Mouse (Mus musculus) urinary bladder, postnatal 4 days (tissue): Measurements from ENCODE around the gene Whamm.
A peak's percentile ranks its signal among the peaks of the same experiment; 100 is the strongest.

Experiments
- DNase-seq, 2 experiments: peaks; one replicate each; pipeline ENCODE4 v3.0.0; 2021 to 2022; ENCODE audit warnings: low spot score in 2 of 2

Whamm gene

DNA sequence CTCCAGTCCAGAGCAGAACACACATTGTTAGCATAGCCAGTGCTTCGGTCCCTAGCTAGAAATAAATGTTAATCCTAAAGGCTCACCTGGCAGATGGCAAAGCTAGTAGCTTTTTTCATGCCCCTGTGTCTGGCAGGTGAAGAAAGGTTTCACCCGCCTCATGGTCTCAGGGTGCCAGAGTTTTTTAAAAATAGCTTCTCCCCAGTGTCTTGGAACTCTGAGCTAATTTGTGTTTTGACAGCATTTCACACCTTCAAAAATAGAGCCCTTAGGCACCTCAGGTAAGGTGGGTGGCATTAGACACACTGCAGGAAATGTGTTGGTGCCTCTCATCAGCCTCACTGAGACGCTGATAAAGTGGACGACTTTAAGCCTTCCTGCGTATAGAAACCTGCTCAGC is 24.0 kb downstream of the Whamm start:
- DNase-seq = peak in 1 of 2 experiments; percentile 12

DNA sequence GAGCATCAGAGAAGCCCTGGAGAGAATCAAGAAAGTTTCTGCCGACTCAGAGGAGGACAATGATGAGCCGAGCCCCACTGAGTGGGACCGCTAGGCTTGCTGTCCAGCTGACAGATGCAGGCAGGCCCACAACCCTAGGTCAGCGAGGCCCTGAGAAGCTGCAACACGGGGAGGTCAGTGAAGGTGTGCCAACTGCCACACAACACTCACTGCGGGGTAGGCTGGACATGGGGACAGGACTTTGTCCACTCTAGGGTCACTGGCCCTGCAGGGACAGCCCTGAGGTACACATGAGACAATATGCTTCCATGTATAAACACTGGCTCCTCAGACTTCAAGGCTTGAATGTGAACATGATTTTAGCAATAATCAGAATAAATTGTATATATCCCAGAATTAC is 25.0 kb downstream of the Whamm start:
- DNase-seq = peak in 1 of 2 experiments; percentile 52

DNA sequence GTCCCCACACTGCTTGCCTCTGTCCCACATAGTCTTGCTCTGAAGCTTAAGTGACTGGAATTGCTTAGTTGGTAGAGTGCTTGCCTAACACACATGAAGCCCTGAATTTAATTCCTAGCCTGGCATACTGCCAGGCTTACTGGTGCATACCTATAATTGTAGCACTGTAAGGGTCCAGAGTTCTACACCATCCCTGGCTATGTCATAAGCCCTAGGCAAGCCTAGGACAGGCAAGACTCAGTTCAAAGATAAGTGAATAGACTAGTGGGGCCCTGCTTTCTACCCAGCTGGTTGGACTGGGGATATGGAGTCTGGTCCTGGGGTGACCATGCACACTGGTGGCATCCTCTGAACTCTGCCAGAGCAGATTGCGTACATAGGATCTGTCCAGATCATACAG is 26.6 kb downstream of the Whamm start:
- peak in 1 of 2 experiments; percentile 7 for DNase-seq

DNA sequence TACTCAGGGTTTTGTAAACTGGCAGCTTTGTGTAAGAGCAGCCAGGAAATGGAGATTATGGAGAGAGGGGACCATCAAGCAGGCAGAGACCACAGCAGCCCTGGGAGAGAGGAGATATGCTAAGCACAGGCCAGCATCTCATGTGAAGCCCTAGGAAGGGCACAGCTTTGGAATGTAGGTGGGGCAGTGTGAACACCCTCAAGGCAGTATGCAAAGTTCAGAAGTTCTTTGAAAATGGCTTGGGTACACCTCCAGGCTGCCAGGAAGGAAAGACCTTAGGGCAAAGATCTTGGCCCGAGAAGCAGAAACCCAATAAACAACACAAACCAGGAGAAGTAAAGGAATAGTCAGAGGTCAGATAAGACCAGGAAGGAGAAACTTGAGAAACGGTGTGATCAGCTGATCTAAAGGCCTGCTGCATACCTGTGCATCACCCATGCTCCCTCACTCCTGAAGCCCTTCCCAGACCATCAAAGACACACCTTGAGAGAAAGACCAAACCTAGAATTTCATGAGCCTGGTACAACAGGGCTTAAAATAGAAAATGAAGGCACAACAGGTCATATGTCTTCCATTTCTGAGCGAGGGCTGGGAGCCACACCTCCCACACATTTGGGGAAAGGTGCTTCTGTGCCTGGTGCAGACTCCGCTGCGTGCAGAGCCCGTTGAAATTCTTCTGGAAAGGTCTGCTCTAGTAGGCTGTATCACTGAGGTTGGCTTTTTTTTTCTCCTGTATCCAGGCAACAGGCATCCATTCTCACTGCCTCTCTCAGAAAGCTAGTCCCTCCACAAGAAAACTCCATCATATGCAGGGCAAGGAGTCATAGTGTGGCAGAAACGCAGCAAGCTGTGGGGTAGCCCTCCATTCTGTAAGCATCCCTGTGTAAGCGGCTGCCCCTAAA is 28.6 kb downstream of the Whamm start:
- peak in 1 of 2 experiments; percentile 39 for DNase-seq

DNA sequence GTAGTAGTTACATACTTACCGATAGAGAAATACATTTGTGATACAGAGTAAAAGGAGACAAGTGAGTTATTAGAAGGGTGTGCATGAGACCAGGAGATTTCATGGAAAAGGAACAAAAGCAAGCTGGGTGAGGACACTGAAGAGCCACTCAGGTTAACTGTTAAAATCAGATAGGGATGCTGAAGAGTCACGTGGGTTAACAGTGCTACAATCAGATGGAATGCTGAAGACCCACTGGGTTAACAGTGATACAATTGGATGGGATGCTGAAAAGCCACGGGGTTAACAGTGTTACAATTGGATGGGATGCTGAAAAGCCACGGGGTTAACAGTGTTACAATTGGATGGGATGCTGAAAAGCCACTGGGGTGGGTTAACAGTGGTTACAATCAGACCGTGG is 33.9 kb downstream of the Whamm start:
- no peak for DNase-seq

DNA sequence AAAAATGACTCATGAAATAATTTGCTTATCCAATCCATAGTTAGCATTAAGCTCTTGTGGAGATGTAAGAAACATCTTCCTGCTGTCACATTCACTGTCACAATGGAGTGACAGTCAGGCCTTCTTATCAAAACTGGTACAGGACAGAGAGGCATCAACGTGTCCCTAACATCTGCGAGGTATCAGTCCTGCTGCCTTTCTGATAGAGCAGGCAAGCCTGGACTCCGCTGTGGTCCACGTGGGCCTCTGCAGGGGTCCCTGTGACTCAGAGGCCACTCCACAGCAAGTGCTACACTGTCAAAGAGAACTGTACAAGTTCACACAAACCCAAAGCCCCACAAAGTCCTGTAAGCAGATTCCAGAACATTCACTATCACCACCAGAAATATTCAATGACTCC is 34.4 kb downstream of the Whamm start:
- peak in 1 of 2 experiments; percentile 46 for DNase-seq

DNA sequence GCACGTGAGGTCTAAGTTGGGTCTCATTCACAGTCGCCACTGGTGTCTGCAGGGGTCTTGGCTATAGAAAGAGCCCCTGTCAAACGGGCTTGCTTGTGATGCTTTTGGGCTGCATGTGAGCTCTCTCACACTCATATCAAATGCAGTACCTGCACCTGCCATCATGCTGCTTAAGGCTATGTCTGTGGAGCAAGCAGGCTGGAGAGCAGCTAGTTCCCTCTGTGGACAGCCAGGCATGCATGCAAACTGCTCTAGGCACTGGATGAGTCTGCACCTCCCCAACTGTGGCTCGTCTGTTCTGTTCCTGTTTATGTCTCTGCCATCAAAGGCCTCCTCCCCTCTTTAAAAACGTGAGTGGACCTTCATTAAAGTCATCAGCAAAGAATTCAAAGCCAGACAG is 35.4 kb downstream of the Whamm start:
- peak in 1 of 2 experiments; percentile 12 for DNase-seq

DNA sequence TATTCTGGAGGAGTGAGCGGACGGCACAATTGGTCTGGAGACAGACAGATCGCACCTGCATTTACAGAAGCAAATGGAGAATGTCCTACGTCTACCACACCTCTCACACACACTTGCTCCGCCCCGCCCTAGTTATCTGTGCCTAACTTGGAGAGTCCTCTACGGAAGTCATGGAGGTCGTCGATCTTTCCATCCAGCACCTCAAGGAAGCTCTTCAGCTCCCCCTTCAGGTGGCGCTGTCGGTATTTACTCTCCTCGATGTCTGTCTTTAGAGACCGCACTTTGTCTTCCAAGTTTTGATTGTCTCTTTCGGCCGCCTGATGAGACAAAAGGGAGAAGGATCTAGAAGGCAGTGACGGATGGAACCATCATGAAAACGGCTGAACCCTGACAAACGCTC is 39.1 kb downstream of the Whamm start:
- no peak for DNase-seq

DNA sequence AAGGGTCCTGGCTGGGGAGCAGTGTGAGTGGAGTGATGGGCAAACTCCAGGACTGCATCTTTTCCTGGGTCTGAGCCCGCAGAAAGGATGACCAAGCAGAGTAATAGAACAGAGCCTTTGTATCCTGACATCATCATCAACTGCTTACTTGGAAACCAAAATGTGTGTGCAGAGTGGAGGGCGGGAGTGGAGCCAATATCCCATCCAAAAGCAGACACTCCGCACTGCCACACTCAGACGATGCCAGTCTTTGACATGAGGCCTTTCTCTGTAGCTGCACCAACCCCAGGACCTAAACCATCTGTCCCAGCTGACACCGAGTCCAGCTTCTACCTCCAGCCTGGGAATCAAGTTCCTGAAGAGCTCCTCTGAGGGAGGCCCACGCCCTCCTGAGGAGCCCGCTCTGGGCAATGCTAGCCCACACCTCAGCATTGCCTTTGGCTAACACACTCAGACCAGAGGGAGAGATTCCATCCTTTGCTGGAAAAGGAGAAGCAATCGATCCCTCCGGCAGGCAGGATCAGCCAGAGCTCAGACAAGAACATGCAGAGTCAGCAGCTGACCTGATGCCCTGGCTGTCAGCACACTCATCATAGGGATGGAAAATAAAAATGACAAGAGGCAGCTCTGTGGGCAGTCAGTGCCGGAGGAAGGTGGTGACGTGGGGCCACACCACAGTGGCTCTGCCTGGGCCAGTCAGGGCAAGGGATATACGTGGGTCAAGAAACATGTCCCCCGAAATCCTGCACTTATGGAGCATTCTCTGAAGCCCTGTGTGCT is 42.0 kb downstream of the Whamm start:
- DNase-seq = no peak

DNA sequence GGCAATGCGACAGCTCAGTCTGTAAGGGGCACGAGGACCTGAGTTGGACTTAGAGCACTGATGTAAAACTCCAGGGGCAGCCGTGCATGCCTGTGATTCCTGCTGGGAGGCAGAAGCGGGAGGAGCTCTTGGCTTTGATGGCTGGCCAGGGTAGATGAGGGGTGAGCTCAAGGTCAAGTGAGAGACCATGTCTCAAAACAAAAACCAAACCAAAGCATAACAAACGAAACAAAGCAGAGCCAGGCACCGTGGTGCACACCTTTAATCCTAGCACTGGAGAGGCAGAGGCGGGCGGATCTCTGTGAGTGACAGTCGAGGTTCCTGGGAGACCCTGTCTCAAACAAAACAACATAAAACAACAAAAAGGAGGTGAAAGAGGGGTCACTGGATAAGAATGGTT is 44.0 kb downstream of the Whamm start:
- DNase-seq = no peak

DNA sequence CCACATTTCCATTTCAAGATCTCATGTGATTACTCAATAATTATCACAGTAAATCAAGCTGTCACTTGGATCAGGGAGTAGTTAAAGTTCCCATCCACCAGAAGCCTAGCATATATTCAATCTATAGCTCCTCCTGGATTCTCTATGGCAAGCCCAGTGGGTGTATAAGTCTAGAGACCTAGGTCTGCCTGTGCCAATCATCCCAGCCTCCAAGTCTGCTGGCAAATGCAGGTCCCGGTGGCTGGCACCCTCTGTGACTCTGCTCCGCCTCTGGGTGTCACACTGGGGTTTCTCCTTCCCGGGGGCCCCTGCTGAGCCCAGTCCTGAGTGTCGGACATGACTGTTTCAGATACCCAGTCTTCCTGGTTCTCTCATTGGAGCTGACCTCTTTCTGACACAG is 51.7 kb downstream of the Whamm start:
- DNase-seq = no peak

DNA sequence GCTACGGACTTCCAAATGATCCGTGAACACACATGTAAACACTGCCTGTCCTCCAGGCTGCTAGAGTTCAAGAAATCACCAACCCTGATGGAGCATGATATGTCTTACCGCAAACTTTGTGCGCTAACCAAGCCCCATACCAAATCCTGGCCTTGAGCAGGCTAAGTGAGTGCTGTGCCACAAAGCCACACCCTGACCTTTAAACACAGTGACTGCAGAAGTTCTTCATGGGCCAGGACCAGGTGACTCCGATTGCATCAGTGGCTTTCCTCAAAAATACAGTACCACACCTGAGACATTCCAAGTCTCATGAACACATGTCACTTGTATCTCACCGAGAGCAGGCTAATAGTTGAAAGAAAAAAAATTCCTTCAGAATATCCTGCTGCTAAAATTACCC is 52.7 kb downstream of the Whamm start:
- DNase-seq = no peak

DNA sequence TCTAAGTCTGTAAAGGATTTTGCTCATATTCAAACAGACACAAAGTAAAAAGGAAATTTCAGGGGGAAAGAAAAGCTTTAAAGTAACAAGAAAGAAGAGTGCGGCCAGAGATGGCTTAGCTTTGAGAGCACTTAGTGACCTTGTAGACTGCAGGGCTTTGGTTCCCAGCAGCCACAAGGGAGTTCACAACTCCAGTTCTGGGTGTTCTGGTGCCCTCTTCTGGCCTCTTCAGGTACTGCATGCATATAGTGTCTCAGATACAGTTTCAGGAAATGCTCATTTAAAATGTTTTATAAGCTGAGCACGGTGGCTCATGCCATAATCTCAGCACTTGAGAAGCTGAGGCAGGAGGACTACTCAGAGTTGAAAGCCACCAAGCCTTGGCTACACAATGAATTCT is 55.4 kb downstream of the Whamm start:
- DNase-seq = no peak

DNA sequence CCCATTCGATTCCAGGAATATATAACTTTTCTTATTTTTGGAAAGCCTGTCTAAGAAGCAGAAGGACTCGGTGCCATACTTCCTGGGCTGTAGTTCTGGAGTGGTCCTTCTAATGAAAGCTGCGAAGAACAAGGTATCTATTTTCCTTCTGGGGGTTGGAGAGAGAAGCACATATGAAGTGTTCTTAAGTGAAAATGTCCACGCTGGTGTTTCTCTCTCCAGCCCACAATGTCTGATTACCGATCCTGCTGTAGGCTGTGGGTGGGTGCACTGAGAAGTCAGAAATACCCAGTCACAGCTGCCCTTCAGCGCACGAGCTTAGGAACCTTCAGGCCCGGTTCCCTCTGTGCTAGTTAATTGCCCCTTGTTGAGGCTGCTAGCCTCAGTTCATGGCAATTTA is 60.2 kb downstream of the Whamm start:
- DNase-seq = peak in 1 of 2 experiments; percentile 26

DNA sequence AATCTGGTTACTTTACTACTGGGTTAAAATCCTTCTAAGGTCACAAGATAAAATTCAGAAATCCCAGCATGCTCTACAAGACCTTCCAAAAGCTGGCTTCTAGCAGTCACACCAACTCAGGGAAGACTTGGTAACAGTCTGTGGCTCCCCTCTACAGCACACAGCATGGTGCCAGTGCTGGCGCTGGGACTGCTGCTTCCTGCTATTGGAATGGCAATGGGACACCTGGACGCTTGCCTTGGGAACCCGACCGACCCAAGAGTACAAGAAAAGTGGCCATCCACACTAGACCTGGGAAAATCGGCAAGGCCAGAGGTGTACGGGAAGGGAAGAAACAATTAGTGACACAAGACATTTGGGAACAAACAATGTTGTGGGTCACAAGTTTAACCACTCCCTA is 61.5 kb downstream of the Whamm start:
- no peak for DNase-seq

DNA sequence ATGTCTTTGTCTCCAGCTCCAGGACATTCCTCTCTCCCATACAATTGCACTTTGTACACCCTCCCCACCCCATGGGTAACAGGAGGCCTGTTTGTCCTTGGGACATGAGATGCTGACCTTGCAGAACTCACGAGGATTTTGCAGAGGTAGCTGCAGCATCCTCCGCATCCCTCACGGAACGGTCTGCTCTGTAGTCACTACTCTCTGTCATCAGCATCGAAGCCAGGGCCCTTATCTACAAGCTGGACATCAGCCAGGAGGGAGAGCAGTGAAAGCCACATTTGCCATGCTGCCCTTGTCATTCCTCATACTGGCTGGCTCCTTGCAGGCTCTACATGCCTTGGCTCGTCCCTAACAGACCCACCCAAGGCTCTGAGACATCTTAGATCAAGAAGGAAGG is 70.0 kb downstream of the Whamm start:
- no peak for DNase-seq

DNA sequence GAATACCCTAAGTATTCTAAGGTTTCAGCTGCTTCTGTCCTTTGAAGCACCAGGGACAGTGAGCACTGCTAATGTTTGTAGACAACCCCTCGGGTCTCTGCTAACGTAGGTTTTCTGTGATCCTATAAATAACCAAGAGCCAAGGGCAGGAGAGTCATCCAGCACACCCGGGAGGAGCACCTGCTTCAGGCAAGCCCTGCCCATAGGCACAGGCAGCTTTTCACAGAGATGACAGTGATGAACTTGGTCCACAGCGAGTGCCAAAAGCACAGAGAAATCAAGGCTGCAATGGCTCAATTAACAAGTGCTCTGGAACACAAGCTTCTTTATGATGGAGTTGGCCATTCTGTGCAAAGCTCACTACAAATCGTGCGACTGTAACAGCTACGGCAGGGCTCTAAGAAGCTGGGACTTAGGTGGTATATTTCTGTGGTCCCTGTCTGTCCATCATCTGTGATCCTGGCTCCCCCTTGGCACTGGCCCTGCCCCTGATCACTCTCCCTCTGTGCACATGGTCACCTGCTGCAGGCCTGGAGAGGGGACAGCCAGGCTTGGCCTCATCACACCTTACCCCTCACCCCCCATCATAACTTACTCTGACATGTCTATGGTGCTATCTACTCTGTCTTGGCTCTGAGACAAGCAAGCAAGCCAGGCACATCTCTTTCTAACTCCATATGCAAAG is 73.6 kb downstream of the Whamm start:
- no peak for DNase-seq
